Mouse (Mus musculus) liver, embryonic 16.5 days (tissue): Measurements from ENCODE around the gene Mrps7. TPM values are rescaled to one million over a fixed set of nuclear protein-coding genes. Genes with fewer than 3 reads are reported as not detected.

Experiments used
- ATAC-seq: fragments of 200-750 bp; cut with Nextera tagmentation; 2 replicates; pipeline ENCODE4 v1.8.0; 2017; ENCODE audit warnings: low read depth, mild to moderate bottlenecking, moderate number of reproducible peaks, moderate library complexity
- H3K27ac ChIP-seq: fragments of 300-500 bp; sonication (generic); 2 replicates; pipeline ENCODE4 v1.5.1; 2014; ENCODE audit warnings: mild to moderate bottlenecking, low read length
- H3K27me3 ChIP-seq: fragments of 300-500 bp; sonication (generic); 2 replicates; pipeline ENCODE4 v1.6.1; 2014; ENCODE audit warnings: low read depth, low read length, mixed read lengths; ENCODE audit not compliant: control insufficient read depth, insufficient read depth
- H3K36me3 ChIP-seq: fragments of 300-500 bp; sonication (generic); 2 replicates; pipeline ENCODE4 v1.6.1; 2014; ENCODE audit warnings: mild to moderate bottlenecking; ENCODE audit not compliant: control insufficient read depth, insufficient read depth
- H3K4me1 ChIP-seq: fragments of 300-500 bp; sonication (generic); 2 replicates; pipeline ENCODE4 v1.6.1; 2014; ENCODE audit warnings: low read depth, low read length, mixed read lengths; ENCODE audit not compliant: control insufficient read depth
- H3K4me2 ChIP-seq: fragments of 300-500 bp; sonication (generic); 2 replicates; pipeline ENCODE4 v1.6.1; 2014; ENCODE audit warnings: low read depth, low read length, mixed read lengths
- H3K4me3 ChIP-seq: fragments of 300-500 bp; sonication (generic); 2 replicates; pipeline ENCODE4 v1.5.1; 2014; ENCODE audit warnings: low read depth, mild to moderate bottlenecking, low read length
- H3K9ac ChIP-seq: fragments of 300-500 bp; sonication (generic); 2 replicates; pipeline ENCODE4 v1.6.1; 2014; ENCODE audit warnings: low read depth, low read length
- H3K9me3 ChIP-seq: fragments of 300-500 bp; sonication (generic); replicated peaks from 2 replicates; pipeline ENCODE4 v1.6.1; 2016; ENCODE audit warnings: low read length; ENCODE audit not compliant: control insufficient read depth
- WGBS: fragments of 180-500 bp; shearing (Covaris S2); extraction: QIAGEN DNeasy Blood & Tissue Kit; methylation state at CpG from one replicate; pipeline ENCODE4 v1.1.7; 2014; ENCODE audit not compliant: insufficient replicate concordance; 5-methylcytosine and 5-hydroxymethylcytosine counted together
- polyA plus RNA-seq: library from polyadenylated mRNA; unstranded; fragments of >200 nt; fragmentation: Nextera tagmentation; extraction: Ambion mirVana; gene quantifications from 2 replicates; pipeline ENCODE4 v1.2.1, GENCODE M21; 2015

Mrps7 gene
- polyA plus RNA-seq, 1 experiment from 2014 or later = 47.6 TPM

DNA sequence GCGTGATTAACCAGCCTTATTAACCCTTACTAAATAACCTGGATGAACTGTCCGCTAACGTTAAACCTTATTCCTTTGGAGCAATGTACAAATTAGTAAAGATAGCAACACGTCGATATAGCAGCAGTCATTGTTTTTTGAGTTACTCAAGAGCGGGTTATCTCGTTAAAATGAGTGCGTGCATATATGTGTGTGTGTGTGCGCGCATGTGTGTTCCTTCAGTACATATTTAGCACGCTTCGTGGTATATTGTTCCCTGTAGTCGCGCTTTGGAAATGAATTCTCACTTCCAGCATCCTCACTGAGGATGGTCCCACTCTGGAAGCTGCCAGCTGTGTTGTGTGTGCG, 623 bp upstream of the Mrps7 start:
- H3K4me2 ChIP-seq = peak overlapping the region; percentile 93
- ATAC-seq = no peak
- H3K27me3 ChIP-seq = no peaks in the 10 kb centered on the region
- WGBS = 3% methylated on average over 15 of the region's 15 CpGs
- H3K4me3 ChIP-seq = peak overlapping the region; percentile 98
- H3K9me3 ChIP-seq = no peaks in the 10 kb centered on the region
- H3K27ac ChIP-seq = peak overlapping the region; percentile 95
- H3K9ac ChIP-seq = peak overlapping the region; percentile 95
- H3K4me1 ChIP-seq = peaks cover 36% of the 10 kb centered on the region
- peaks cover 24% of the 10 kb centered on the region for H3K36me3 ChIP-seq

DNA sequence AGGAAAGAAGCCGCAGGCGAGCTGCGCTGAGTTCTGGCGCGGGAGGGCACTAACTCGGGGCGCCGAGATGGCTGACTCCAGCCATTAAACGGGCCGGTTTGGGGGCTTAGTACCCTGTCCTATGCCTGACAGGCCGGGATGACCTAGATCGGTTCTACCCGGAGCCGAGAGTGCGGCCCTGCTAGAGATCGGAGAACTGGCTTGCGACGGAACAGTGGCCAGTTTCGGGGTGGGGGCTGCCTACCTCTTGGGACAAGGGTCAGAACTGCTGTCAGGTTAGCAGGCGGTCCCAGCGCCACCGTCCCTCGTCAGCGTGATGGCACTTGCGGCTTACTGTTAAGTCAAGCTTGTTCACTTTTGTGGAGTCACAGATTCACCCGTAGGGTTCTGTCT, 575 bp downstream of the Mrps7 start:
- Histone ChIP-seq H3K4me1 (peaks cover 36% of the 10 kb centered on the region), H3K36me3 (peaks cover 30% of the 10 kb centered on the region), H3K27me3 (no peaks in the 10 kb centered on the region), H3K4me3 (peak overlapping the region; percentile 98), H3K9me3 (no peaks in the 10 kb centered on the region), H3K27ac (peak overlapping the region; percentile 95), H3K4me2 (peak overlapping the region; percentile 93), H3K9ac (peak overlapping the region; percentile 95)
- peak; percentile 4 for ATAC-seq
- WGBS = under 1% methylated on average over 26 of the region's 26 CpGs

DNA sequence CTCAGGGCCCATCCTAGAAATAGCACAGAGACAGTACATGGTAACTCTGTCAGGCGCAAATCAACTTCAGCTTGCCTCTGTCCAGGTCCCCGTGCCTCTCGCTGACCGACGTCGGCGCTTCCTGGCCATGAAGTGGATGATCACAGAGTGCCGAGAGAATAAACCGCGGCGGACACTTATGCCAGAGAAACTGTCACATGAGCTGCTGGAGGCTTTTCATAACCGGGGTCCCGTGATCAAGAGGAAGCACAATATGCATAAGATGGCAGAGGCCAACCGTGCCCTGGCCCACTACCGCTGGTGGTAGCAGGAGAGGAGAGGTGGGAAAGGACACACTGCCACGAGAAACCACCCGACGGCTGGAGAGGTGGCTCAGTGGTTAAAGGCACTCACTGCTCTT, 3.0 kb downstream of the Mrps7 start:
- WGBS = 86% methylated on average over 18 of the region's 18 CpGs
- H3K9ac ChIP-seq = no peak overlapping the region
- no peak overlapping the region for H3K27ac ChIP-seq
- H3K4me2 ChIP-seq = no peak overlapping the region
- ATAC-seq = no peak
- peaks cover 30% of the 10 kb centered on the region for H3K36me3 ChIP-seq
- no peaks in the 10 kb centered on the region for H3K27me3 ChIP-seq
- peaks cover 34% of the 10 kb centered on the region for H3K4me1 ChIP-seq
- H3K4me3 ChIP-seq = no peak overlapping the region
- H3K9me3 ChIP-seq = no peaks in the 10 kb centered on the region

DNA sequence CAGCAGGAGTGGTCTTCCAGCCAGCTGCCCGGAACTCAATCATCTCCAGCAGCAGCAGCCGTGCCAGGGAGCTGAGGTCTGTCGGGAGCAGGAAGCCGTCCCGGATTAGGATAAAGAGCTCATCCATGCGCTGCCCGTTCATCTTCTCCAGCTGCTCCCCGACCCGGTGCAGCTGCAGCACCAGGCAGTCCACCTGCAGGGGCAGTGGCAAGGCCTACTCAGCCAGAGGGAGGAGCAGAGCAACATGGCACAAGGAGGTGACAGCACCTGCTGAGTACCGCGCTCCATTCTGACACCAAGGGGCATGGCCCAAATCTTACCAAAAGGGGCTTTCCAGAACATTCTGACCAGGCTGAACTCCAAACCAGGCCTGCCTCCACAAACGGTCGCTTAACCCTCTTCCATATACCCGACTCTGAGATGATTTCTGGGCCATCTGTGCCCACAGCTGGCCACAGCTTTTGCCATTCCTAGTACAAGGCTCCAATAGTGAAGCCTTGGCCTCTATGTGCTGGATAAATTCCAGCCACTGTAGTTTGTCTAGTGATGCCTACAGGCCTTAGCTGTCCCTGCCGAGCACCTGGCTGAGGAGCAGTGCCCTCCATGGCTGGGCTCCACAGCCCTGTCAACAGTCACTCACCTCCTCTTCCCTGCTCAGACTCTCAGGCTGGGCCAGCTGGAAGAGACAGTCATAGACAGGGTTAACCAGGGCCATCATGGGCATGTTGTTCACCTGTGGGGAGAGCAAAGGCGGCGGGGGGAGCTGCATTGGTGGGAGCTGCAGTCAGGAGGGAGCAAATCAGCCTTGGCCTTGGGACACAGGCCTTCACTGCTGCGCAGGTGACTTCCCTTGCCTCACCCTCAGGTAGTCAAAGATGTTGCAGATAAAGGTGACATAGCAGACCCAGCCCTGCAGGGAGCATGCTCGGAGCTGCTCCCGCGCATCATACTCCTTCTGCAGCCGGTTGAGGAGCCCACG, 5.0 kb downstream of the Mrps7 start:
- no peak overlapping the region for H3K9ac ChIP-seq
- no peak overlapping the region for H3K27ac ChIP-seq
- no peaks in the 10 kb centered on the region for H3K9me3 ChIP-seq
- H3K27me3 ChIP-seq = no peaks in the 10 kb centered on the region
- H3K4me3 ChIP-seq = no peak overlapping the region
- no peak for ATAC-seq
- peaks cover 33% of the 10 kb centered on the region for H3K4me1 ChIP-seq
- whole genome bisulfite sequencing = 78% methylated on average over 23 of the region's 23 CpGs
- H3K4me2 ChIP-seq = no peak overlapping the region
- peaks cover 30% of the 10 kb centered on the region for H3K36me3 ChIP-seq

DNA sequence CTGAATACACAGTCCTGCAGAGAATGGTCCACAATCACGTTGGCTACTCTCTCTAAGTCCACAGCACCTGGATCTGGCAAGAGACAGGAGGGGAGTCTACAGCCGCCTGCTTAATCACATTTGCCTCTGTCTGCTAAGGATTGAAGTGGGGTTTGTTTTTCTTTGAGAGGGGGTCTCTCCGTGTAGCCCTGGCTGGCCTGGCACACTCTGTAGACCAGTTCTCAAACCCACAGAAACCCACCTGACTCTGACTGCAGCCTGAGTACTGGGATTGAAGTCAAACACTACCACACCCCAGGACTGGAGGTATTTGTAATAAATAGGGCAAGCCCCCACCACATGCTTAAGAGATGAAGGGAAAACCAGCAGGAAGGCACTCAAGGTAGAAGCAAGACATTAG, 5.9 kb downstream of the Mrps7 start:
- Histone ChIP-seq H3K4me3 (no peak overlapping the region), H3K27me3 (no peaks in the 10 kb centered on the region), H3K36me3 (peaks cover 30% of the 10 kb centered on the region), H3K27ac (no peak overlapping the region), H3K9me3 (no peaks in the 10 kb centered on the region), H3K9ac (no peak overlapping the region), H3K4me1 (peaks cover 36% of the 10 kb centered on the region), H3K4me2 (no peak overlapping the region)
- ATAC-seq = no peak
- WGBS = 67% methylated on average over 3 of the region's 3 CpGs

DNA sequence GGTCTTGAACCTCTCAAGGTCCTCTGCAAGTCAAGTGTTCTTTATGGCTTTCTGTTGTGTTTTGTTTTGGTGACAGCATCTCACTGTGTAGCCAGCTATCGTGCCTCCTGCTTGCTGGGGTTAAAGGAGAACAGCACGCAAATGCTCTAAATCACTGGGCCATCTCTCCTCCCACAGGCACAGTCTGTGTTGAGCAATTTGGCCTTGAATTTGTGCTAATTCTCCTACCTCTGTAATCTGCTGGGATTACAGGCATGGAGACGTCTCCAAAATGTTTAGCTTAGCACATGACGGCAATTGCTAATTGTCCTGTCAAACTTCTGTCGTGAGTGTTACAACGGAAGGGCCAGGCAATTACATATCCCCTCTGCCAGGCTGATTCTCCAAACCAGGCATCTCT, 7.4 kb downstream of the Mrps7 start:
- ATAC-seq = no peak
- no peaks in the 10 kb centered on the region for H3K9me3 ChIP-seq
- no peak overlapping the region for H3K4me3 ChIP-seq
- H3K27ac ChIP-seq = peak overlapping the region; percentile 98
- no peak overlapping the region for H3K9ac ChIP-seq
- H3K4me1 ChIP-seq = peaks cover 24% of the 10 kb centered on the region
- H3K36me3 ChIP-seq = peaks cover 25% of the 10 kb centered on the region
- H3K4me2 ChIP-seq = peak overlapping the region; percentile 96
- 77% methylated on average over 6 of the region's 6 CpGs for WGBS
- H3K27me3 ChIP-seq = no peaks in the 10 kb centered on the region

DNA sequence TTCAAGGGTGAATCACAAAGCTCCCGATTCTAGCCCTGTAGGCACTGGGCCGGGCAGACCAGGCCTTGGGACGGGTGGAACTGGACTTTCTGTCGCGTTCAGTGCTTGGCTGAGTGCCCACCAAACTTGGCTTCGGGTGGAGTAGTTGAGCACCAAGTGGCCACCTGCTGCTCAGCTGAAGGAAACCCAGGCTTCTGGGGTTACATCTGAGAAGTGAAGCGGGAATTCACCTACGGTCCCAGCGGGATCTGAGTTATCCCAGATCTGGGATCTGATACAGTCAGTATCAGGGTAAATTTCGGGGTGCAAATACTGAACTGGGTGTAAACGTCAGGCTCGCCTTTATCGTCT, 8.3 kb downstream of the Mrps7 start:
- H3K4me2 ChIP-seq = peak overlapping the region; percentile 96
- H3K4me1 ChIP-seq = peaks cover 24% of the 10 kb centered on the region
- H3K4me3 ChIP-seq = peak overlapping the region; percentile 79
- H3K36me3 ChIP-seq = peaks cover 17% of the 10 kb centered on the region
- peak overlapping the region; percentile 85 for H3K9ac ChIP-seq
- under 1% methylated on average over 13 of the region's 13 CpGs for WGBS
- ATAC-seq = peak; percentile 17; the same call in 1 of the 2 replicates
- peak overlapping the region; percentile 98 for H3K27ac ChIP-seq
- no peaks in the 10 kb centered on the region for H3K9me3 ChIP-seq
- no peaks in the 10 kb centered on the region for H3K27me3 ChIP-seq

DNA sequence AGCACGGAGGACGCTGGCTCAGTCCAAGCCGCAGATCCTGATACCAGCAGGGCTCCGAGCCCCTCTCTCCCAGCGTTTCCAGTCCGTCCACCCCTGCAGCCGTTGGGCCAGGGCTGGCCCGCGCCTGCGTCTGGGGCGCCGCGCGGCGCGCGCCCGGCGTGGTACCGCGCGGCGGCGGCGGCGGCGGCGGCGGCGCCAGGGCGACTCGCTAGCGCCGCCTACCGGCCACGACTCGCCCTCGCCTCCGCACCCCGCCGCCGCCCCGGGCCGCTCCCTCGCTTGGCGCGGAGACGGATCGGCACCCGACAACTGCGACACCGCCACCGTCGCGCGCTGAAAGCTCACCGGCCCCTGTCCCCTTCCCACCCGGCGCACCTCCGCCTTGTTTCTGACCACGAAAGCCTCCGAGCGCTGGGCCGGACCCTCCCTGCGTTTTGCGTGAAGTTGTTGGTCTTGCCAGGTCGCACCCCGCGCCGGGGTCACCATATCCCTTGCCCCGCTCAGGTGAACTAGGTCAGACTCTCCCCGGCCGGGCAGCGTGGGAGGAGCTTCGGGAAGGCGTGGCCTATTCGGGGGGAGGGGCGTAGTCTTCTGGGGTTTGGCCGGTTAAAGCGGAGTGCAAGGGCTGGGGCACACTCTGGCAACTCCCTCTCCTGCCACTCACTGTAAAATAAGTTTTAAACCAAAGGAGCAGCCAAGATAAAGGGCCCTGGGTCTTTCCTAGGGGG, 8.8 kb downstream of the Mrps7 start, which contains the start of gene Mif4gd:
Mif4gd (minus strand) TSS at position 560 of the 728 bp plus-strand sequence.
- peak; percentile 87 for ATAC-seq
- Histone ChIP-seq H3K4me3 (peak within 1 kb of the TSS; percentile 79), H3K36me3 (peaks cover 12% of the 10 kb centered on the region; the same call in 1 of the 2 replicates), H3K9me3 (no peaks in the 10 kb centered on the region), H3K9ac (peak within 1 kb of the TSS; percentile 85), H3K27ac (peak within 1 kb of the TSS; percentile 98), H3K27me3 (no peaks in the 10 kb centered on the region), H3K4me1 (peaks cover 24% of the 10 kb centered on the region), H3K4me2 (peak within 1 kb of the TSS; percentile 96)
- under 1% methylated on average over 65 of the region's 80 CpGs for WGBS
